Mouse (Mus musculus) E14TG2a.4 (cell line): ENCODE data around the gene Fam196b.

Source experiments
- CTCF ChIP-seq: conservative IDR thresholded peaks from 2 replicates; pipeline ENCODE4 v1.5.1; 2014; ENCODE audit warnings: low read length
- NANOG ChIP-seq: IDR thresholded peaks from 2 replicates; pipeline ENCODE4 v1.6.1; 2014; ENCODE audit warnings: borderline replicate concordance, low read length, mixed read lengths

DNA sequence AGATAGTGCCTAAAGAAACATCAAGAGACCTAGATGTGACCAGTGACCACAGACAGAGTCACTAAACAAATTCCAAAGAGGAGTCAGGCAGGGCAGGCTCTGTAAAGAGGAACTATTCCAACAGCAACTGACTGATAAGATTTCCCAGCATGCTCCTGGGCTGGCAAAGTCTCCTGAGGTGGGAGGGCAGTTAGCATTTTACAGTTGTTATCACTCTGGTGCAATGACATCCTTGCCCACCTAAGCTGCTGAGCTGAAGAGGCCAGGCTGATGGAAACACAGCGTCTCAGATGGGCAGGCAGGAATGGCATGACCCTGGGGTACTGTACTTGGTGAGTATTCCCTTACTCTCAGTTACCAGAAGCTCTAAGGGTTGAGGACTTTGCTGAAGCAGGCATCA lies 15.1 kb upstream of the Fam196b start:
- TF ChIP-seq CTCF (no peak), NANOG (no peak)
